Mouse (Mus musculus) embryonic facial prominence, embryonic 15.5 days (tissue): ENCODE data around the gene Tmem184b. TPM values are rescaled to one million over a fixed set of nuclear protein-coding genes. Genes with fewer than 3 reads are reported as not detected.

Experiments used
- ATAC-seq: fragments of 200-750 bp; cut with Nextera tagmentation; 2 replicates; pipeline ENCODE4 v1.8.0; 2017; ENCODE audit warnings: low read depth, moderate TSS enrichment; ENCODE audit not compliant: insufficient number of reproducible peaks, low FRiP score, low TSS enrichment
- H3K27ac ChIP-seq: fragments of 300-500 bp; sonication (generic); replicated peaks from 2 replicates; pipeline ENCODE4 v1.5.1; 2015; ENCODE audit warnings: mild to moderate bottlenecking, inconsistent platforms
- H3K27me3 ChIP-seq: fragments of 300-500 bp; sonication (generic); 2 replicates; pipeline ENCODE4 v1.6.1; 2015; ENCODE audit warnings: inconsistent platforms
- H3K36me3 ChIP-seq: fragments of 300-500 bp; sonication (generic); 2 replicates; pipeline ENCODE4 v1.6.1; 2015; ENCODE audit warnings: mild to moderate bottlenecking, inconsistent platforms
- H3K4me1 ChIP-seq: fragments of 300-500 bp; sonication (generic); 2 replicates; pipeline ENCODE4 v1.6.1; 2015; ENCODE audit warnings: inconsistent platforms
- H3K4me2 ChIP-seq: fragments of 300-500 bp; sonication (generic); replicated peaks from 2 replicates; pipeline ENCODE4 v1.6.1; 2015; ENCODE audit warnings: mild to moderate bottlenecking, inconsistent platforms
- H3K4me3 ChIP-seq: fragments of 300-500 bp; sonication (generic); replicated peaks from 2 replicates; pipeline ENCODE4 v1.5.1; 2015; ENCODE audit warnings: mild to moderate bottlenecking, inconsistent platforms
- H3K9ac ChIP-seq: fragments of 300-500 bp; sonication (generic); 2 replicates; pipeline ENCODE4 v1.6.1; 2015; ENCODE audit warnings: inconsistent platforms
- H3K9me3 ChIP-seq: fragments of 300-500 bp; sonication (generic); replicated peaks from 2 replicates; pipeline ENCODE4 v1.6.1; 2016; ENCODE audit warnings: inconsistent platforms
- WGBS: fragments of 180-500 bp; shearing (Covaris S2); methylation state at CpG from one replicate; pipeline ENCODE4 v1.1.7; 2015; 5-methylcytosine and 5-hydroxymethylcytosine counted together
- polyA plus RNA-seq: library from polyadenylated mRNA; unstranded; fragments of >200 nt; fragmentation: Nextera tagmentation; extraction: Ambion mirVana; gene quantifications from 2 replicates; pipeline ENCODE4 v1.2.1, GENCODE M21; 2015

Tmem184b gene
- polyA plus RNA-seq, 1 experiment from 2014 or later: 92.8 TPM

DNA sequence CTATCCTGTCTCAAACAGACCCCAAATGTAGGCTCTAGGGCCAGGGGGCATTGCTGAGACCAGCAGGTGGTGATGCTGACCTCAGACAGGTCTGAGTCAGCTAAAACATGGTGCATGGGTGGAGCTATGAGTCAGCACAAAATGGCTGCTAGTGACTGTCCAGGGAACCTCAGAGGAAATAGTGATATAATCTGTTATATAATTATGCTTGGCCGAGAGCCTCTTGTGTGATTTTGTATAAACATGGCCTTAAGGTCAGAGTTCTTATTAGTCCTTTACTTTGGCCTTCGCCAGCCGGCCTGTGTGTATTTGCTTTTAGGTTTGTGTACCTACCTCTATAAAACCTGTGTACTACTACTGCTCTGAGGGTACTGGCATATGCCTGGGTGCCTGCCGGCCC, 70.0 kb downstream of the Tmem184b start:
- Histone ChIP-seq H3K9me3 (no peaks in the 10 kb centered on the region), H3K4me1 (peaks cover 8% of the 10 kb centered on the region), H3K27me3 (no peaks in the 10 kb centered on the region), H3K36me3 (no peaks in the 10 kb centered on the region), H3K9ac (no peak overlapping the region), H3K4me3 (no peak overlapping the region), H3K27ac (no peak overlapping the region), H3K4me2 (no peak overlapping the region)
- WGBS: 69% methylated on average over 4 of the region's 4 CpGs
- ATAC-seq: no peak

DNA sequence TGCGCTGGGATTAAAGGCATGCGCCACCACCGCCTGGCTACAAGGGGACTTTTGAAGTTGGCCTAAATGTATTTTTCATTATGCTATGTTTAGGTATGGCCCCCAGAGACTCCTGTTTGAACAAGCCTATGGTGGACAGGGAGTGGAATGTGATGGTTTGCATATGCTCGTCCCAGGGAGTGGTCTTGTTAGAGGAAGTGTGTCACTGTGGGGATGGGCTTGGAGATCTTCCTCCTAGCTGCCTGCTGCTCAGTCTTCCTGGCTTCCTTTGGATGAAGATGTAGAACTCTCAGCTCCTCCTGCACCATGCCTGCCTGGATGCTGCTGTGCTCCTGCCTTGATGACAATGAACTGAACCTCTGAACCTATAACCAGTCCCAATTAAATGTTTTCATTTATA, 72.8 kb downstream of the Tmem184b start:
- no peak for ATAC-seq
- Histone ChIP-seq H3K9me3 (no peaks in the 10 kb centered on the region), H3K4me1 (peaks cover 28% of the 10 kb centered on the region), H3K9ac (no peak overlapping the region), H3K4me3 (no peak overlapping the region), H3K27ac (no peak overlapping the region), H3K4me2 (no peak overlapping the region), H3K36me3 (no peaks in the 10 kb centered on the region), H3K27me3 (no peaks in the 10 kb centered on the region)
- WGBS: 62% methylated on average over 4 of the region's 4 CpGs

DNA sequence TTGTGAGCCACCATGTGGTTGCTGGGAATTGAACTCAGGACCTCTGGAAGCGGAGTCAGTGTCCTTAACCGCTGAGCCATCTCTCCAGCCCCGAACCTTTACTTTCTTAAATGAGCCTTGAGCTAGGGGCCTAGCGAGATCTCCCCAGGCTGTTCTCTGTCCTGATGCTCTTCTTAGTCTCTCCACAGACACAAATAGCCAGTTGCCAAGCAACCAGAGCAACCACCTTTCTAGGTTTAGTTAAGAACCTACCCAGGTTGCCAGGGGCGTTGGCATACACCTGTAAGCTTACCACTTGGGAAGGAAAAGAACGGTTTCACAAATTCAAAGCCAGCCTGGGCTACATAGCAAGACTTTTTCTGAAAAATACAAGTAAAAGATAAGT, 73.4 kb downstream of the Tmem184b start:
- peaks cover 27% of the 10 kb centered on the region for H3K4me1 ChIP-seq
- H3K9me3 ChIP-seq: no peaks in the 10 kb centered on the region
- H3K9ac ChIP-seq: no peak overlapping the region
- no peak overlapping the region for H3K27ac ChIP-seq
- H3K27me3 ChIP-seq: no peaks in the 10 kb centered on the region
- WGBS: 84% methylated on average over 6 of the region's 6 CpGs
- no peak overlapping the region for H3K4me3 ChIP-seq
- H3K4me2 ChIP-seq: no peak overlapping the region
- no peaks in the 10 kb centered on the region for H3K36me3 ChIP-seq
- no peak for ATAC-seq

DNA sequence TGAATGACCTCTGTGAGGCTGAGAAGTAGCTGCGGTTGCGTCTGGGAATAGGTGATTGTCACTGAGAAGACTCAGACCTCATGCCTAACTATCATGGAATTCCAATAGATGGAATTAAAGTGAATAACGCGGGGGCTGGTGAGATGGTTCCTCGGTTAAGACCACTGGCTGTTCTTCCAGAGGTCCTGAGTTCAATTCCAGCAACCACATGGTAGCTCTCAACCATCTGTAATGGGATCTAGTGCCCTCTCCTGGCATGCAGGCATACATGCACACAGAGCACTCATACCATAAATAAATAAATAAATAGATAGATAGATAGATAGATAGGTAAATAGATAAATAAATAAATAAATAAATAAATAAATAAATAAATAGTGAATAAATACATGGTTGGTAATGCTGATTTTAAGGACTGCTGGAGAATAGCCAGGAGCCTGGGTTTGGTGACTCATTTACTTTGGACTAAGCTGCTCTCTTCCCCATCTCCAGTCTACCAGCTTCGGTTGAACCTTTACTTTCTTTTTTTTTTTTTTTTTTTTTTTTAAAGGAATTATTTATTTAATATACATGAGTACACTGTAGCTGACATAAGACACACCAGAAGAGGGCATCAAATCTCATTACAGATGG, 73.9 kb downstream of the Tmem184b start:
- WGBS: 92% methylated on average over 6 of the region's 6 CpGs
- H3K27ac ChIP-seq: no peak overlapping the region
- ATAC-seq: no peak

GRCm38 (mm10) chr15:79328939-79329275, 74.5 kb downstream of the Tmem184b start:
- no peak overlapping the region for H3K4me3 ChIP-seq
- ATAC-seq: no peak
- 87% methylated on average over 4 of the region's 4 CpGs for WGBS
- no peak overlapping the region for H3K4me2 ChIP-seq
- no peaks in the 10 kb centered on the region for H3K9me3 ChIP-seq
- H3K27me3 ChIP-seq: no peaks in the 10 kb centered on the region
- H3K9ac ChIP-seq: no peak overlapping the region
- peak overlapping the region; percentile 90; the same call in 1 of the 2 replicates for H3K27ac ChIP-seq
- no peaks in the 10 kb centered on the region for H3K36me3 ChIP-seq
- H3K4me1 ChIP-seq: peaks cover 33% of the 10 kb centered on the region

More for the DNA sequence above, 73.9 kb downstream of the Tmem184b start:
- Histone ChIP-seq H3K4me2 (no peak overlapping the region), H3K4me3 (no peak overlapping the region), H3K9me3 (no peaks in the 10 kb centered on the region), H3K4me1 (peaks cover 28% of the 10 kb centered on the region), H3K9ac (no peak overlapping the region), H3K36me3 (no peaks in the 10 kb centered on the region), H3K27me3 (no peaks in the 10 kb centered on the region)

DNA sequence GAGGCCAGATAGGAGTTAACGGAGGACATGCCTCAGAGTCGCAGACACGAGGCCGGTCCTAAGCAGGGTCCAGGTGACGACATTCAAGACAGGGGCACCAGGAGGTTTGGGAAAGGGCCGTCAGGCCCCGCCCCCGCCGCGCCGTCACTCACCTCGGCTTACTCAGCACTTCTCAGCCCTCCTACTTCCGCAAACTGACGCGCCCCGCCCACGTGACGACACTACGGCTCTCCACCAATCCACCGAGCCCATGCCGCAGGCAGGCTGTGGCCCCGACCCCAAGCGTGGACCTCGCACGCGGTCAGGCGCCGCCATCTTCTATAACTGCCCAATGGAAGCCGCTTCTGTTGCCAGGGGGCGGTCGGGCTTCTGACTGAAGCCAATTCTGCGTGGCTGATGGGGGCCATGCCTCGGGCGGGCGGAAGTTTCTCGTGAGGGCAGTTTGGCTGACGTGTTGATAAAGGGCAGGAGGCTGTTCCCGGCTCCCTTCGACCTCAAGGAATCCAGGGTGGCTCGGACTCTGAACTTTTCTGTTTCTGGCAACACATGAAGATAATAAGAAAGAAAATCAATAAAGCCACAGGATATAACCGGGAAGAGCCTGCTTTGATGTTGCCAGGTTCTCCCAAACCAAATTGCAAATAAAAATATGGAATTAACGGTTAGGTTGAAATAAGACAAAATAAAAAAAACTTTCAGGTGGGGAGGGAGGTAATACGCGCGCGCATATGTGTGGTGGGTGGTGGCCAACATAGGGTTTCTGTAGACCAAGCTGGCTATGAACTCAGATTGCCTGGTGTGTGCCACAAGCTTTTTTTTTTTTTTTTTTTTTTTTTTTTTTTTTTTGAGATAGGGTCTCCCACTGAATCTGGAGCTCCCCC, 75.1 kb downstream of the Tmem184b start, which contains the start of gene Pla2g6:
Gene Pla2g6, minus strand, starts transcription at position 333 of the 881 bp plus-strand sequence.
- peak within 1 kb of the TSS; percentile 90 for H3K27ac ChIP-seq
- H3K4me2 ChIP-seq: peak within 1 kb of the TSS; percentile 84
- H3K9ac ChIP-seq: peak within 1 kb of the TSS; percentile 51
- 4% methylated on average over 46 of the region's 46 CpGs for WGBS
- H3K9me3 ChIP-seq: no peaks in the 10 kb centered on the region
- peak; percentile 96 for ATAC-seq
- peaks cover 39% of the 10 kb centered on the region for H3K4me1 ChIP-seq
- H3K27me3 ChIP-seq: no peaks in the 10 kb centered on the region
- peak within 1 kb of the TSS; percentile 57 for H3K4me3 ChIP-seq
- H3K36me3 ChIP-seq: no peaks in the 10 kb centered on the region

DNA sequence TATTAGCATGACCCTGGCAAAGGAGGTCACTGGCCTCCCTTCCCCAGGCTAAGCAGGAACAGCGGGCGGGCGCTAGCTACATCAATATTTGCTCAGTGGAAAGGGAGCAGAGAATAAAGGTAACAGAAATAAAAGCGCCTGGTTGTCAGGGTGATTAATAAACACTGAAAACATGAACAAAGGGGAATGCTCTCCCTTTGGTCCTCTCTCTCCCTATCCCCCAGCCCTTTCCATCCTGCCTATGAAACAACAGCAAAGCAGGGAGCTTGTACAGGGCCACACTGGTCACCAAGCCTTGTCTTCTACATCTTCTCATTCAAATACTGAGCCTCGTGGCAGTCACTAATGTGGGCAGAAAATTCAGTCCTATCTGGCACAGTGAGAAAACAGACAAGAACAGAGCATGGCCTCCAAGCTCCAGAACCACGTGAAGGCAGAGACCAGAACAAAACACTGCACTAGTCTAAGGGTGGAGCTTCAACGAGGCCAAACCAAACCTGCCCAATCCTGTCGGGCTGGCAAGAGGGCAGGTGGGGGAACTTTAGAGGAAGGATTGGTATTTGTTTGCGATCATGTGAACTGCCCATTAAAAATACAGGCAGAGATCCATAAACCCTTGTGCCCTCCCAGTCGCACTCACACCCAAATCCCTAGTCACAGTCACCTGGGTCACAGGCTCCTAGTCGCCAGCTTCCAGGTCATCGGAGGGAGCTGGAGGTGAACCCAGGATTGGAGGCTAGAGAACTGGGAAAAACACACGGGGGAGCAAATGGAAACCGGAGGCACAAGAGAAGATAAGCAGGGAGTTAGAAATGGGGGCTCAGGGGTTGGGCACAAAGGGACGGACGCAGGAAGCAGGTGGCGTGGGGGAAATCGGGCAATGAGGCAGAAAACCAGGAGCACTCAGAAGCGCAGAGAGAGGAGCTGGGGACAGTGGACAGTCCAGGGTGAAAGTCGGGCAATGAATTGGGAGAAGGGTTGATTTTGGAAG, 76.1 kb downstream of the Tmem184b start:
- H3K27me3 ChIP-seq: no peaks in the 10 kb centered on the region
- peak overlapping the region; percentile 51 for H3K9ac ChIP-seq
- H3K9me3 ChIP-seq: no peaks in the 10 kb centered on the region
- H3K4me3 ChIP-seq: peak overlapping the region; percentile 57
- peak overlapping the region; percentile 84 for H3K4me2 ChIP-seq
- 0 out of 2 replicates have a peak, but pooled peaks have one; percentile 0 for ATAC-seq
- H3K4me1 ChIP-seq: peaks cover 49% of the 10 kb centered on the region
- WGBS: 18% methylated on average over 20 of the region's 20 CpGs
- H3K36me3 ChIP-seq: no peaks in the 10 kb centered on the region
- H3K27ac ChIP-seq: peak overlapping the region; percentile 90

DNA sequence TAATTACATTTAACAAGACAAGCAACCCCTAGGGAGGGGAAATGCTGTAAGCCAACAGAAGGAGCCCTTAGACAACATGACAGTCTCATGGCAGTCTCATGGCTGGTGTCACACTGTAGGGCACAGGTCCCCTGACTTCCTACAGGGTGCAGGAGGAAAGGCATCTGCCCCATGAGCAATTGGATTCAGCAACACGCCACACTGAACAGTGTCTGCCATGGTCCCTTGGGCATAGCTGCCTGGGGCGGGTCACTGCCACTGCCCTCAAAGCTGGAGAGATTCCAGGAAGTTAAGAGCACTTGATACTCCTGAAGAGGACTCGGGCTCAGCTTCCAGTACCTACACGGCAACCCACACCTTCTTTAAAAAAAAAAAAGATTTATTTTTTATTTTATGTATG, 77.1 kb downstream of the Tmem184b start:
- ATAC-seq: no peak
- Histone ChIP-seq H3K4me1 (peaks cover 49% of the 10 kb centered on the region), H3K36me3 (no peaks in the 10 kb centered on the region), H3K4me3 (no peak overlapping the region), H3K4me2 (no peak overlapping the region), H3K27me3 (no peaks in the 10 kb centered on the region), H3K27ac (0 out of 2 replicates have a peak overlapping the region, but pooled peaks have one; percentile 90), H3K9ac (no peak overlapping the region), H3K9me3 (no peaks in the 10 kb centered on the region)
- WGBS: 47% methylated on average over 4 of the region's 4 CpGs

DNA sequence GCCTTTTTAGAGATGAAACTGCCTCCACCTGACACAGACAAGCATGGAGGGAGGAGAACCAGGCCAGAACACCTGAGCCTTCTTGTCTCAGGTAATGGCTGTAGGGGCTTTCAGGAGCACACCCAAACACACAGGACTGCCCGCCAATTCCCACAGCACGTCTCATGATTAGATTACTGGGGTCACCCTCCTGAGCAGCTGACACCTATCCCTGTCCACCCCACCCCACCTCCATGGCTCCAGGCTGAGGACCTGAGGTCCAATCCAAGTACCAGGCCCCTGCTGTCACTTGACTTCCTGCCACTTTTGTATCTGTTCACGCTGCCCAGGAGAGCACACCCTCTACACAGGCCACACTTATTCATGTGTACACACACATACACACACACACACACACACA, 77.6 kb downstream of the Tmem184b start:
- no peak for ATAC-seq
- 74% methylated on average over 3 of the region's 3 CpGs for WGBS
- Histone ChIP-seq H3K27me3 (no peaks in the 10 kb centered on the region), H3K4me3 (no peak overlapping the region), H3K9ac (no peak overlapping the region), H3K4me2 (no peak overlapping the region), H3K4me1 (peaks cover 49% of the 10 kb centered on the region), H3K9me3 (no peaks in the 10 kb centered on the region), H3K27ac (no peak overlapping the region), H3K36me3 (no peaks in the 10 kb centered on the region)

GRCm38 (mm10) chr15:79324373-79324772, 79.0 kb downstream of the Tmem184b start:
- Histone ChIP-seq H3K9me3 (no peaks in the 10 kb centered on the region), H3K4me3 (no peak overlapping the region), H3K36me3 (no peaks in the 10 kb centered on the region), H3K4me1 (peaks cover 49% of the 10 kb centered on the region), H3K4me2 (no peak overlapping the region), H3K9ac (no peak overlapping the region), H3K27me3 (no peaks in the 10 kb centered on the region), H3K27ac (peak overlapping the region; percentile 71)
- no peak for ATAC-seq
- 84% methylated on average over 3 of the region's 3 CpGs for whole genome bisulfite sequencing

GRCm38 (mm10) chr15:79323791-79324155, 79.6 kb downstream of the Tmem184b start:
- no peak overlapping the region for H3K4me2 ChIP-seq
- no peak overlapping the region for H3K9ac ChIP-seq
- no peak overlapping the region for H3K4me3 ChIP-seq
- no peak for ATAC-seq
- 50% methylated on average over 4 of the region's 4 CpGs for WGBS
- peaks cover 49% of the 10 kb centered on the region for H3K4me1 ChIP-seq
- no peaks in the 10 kb centered on the region for H3K9me3 ChIP-seq
- H3K27me3 ChIP-seq: no peaks in the 10 kb centered on the region
- H3K36me3 ChIP-seq: 0 out of 2 replicates have a peak, but pooled peaks cover under 1% of the 10 kb centered on the region
- H3K27ac ChIP-seq: peak overlapping the region; percentile 71
